Mouse (Mus musculus) layer of hippocampus, postnatal 25 days (tissue): Measurements from ENCODE around the gene Galnt7. TPM values are rescaled to one million over a fixed set of nuclear protein-coding genes. Genes with fewer than 3 reads are reported as not detected.

Experiments
- DNase-seq, 2 experiments: peaks; one replicate each; pipeline ENCODE4 v3.0.0; 2022; ENCODE audit warnings: mixed read lengths in 2 of 2, low spot score in 1 of 2; ENCODE audit errors: extremely low spot score in 1 of 2
- total RNA-seq, 2 experiments: library from RNA; stranded (reverse); gene quantifications; 2 replicates each; pipeline ENCODE4 v1.2.3; 2021

The Galnt7 gene
- total RNA-seq, 2 experiments from 2014 or later, result 9.1 to 10.5 TPM

DNA sequence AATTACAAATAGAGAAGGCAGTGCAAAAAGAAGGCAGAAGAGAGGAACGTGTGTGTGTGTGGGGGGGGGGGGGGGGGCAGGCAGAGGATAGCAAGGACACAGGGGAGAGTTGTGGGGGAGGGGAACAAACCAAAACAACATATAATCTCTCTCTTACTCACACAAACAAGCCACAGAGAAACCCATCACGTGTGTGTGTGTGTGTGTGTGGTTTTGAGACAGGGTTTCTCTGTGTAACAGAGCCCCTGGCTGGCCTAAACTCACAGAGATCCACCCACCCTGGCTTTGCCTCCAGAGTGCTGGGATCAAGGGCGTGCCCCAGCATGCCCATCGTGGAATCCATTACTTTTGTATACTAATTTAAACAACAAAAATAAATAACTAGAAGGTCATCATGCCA, 66.2 kb downstream of the Galnt7 start:
- no peak for DNase-seq

DNA sequence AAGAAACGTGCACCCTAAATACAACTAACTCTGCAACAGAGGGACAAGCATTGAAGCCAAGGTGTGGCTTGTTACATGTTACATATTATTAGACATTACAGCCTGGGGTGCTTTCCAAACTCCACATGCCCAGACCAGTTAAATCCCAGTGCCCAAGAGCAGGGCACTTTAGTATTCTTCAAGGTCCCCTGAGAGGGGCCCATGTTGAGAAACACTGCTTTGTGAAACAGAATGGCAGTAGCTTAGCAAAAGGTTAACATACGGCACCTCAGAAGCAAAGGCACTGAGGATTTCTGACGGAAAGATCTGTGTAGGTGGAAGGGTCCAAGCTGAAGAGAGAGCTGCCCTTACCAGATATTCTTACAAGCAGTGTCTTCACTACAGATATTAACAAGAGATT, 67.0 kb downstream of the Galnt7 start:
- no peak for DNase-seq

DNA sequence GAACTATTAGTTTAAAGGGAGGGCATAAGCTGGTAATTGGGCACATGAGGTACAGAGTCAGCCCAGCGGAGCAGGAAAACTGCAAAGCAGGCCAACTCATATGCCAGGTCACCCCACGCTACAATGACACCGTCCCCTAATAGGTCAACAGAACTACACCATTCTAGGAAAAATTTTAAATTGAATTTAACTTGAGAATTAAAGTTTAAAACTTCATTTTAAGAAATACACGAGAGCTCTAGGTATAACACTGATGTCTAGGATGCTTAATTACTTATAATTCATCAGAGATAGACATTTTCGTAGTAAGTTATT, 67.7 kb downstream of the Galnt7 start:
- no peak for DNase-seq

DNA sequence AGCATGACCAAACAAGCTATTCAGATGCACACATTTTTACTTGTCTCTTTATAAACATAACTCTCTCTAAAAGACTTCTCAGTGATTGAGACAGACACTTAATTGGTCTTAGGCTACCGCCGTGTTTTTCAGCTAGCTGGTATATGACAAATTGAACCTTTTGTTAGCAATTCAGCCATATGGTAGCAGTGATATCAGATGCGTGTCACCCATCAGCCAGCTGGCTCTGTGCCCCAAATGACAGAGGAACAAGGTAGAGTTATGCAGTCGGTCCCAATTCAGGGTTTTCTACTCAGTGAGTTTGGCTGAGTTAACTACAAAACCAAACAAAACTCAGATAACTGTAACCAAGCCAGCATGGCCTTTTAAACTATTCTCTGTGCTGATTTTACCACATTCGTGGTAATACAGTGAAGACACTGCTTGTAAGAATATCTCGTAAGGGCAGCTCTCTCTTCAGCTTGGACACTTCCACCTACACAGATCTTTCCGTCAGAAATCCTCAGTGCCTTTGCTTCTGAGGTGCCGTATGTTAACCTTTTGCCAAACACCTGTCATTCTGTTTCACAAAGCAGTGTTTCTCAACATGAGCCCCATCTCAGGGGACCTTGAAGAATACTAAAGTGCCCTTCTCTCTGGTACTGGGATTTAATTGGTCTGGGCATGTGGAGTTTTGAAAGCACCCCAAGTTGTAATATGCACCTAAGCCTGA, 68.3 kb downstream of the Galnt7 start:
- DNase-seq, result peak in 1 of 2 experiments; percentile 42

DNA sequence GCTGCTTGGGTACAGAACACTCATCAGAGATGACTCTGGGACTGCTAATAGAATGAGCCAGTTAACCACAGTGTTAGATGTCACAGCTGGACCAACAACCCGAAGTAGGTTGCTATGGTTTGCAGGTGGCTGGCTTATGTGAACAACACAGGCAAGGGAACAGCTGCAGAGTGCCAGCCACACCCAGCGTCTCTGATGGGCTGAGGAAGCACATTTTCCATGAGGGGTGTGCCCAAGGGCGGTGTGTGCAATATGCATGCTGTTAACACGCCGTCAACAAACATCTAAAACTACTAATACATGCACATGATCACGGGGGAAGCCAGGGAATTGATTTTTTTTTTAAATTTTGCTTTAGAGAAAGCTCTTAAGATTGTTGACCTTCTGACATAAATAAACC, 73.0 kb downstream of the Galnt7 start:
- no peak for DNase-seq

DNA sequence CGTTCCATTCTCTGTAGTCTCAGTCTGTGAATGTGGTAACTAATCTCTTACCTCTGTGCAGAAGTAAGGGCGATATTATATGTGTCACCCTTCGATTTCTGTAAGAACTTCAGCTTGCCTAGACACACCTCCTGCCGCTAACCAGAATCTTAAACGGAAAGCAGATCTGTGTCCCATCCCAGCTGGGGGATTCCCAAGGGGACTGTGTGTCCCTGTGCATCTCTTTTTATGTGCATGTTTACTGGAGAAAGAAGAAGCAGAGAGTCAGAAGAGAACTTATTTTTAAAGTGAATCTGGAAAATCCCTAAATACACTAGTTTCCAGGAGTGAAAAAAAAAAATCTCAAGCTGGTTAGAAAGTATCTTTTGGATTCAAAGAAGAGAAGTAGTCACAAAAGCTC, 75.5 kb downstream of the Galnt7 start:
- no peak for DNase-seq

DNA sequence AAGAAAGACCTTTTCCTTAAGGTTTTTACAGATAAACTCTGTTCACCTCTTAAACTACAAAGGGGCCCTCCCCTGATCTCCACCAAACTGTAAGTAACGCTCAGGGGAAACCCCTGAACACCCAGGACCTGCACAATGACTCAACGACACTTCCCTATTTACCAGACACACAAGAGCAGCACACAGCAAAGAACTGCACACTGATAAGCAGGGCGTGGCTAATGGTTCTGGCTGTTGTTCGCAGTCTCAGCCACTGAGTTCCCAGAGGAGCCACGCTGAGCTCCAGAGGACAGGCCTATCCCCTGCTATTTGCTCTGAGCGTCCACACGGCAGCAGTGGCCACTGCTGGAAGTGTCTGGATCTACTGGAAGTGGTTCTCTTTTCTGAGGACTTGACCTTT, 76.6 kb downstream of the Galnt7 start:
- no peak for DNase-seq

DNA sequence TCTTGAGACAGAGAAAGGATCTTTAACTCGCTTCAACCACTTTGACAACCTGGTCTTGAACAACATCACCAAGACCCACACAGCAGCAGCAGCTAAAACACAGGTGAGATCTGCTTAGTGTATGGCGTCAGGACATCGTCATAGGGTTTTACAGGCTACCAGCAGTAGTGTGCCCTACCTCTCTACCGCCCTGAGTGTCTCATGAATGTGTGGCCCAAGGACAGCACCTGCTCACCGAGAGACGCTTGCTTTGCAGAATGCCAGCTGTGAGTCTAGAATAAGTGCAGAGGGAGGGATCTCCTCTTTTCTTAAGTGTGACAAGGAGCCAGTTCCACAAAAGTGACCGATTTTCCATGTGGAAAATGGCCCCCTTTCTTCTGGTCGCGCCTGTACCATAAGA, 77.5 kb downstream of the Galnt7 start:
- DNase-seq, result no peak

DNA sequence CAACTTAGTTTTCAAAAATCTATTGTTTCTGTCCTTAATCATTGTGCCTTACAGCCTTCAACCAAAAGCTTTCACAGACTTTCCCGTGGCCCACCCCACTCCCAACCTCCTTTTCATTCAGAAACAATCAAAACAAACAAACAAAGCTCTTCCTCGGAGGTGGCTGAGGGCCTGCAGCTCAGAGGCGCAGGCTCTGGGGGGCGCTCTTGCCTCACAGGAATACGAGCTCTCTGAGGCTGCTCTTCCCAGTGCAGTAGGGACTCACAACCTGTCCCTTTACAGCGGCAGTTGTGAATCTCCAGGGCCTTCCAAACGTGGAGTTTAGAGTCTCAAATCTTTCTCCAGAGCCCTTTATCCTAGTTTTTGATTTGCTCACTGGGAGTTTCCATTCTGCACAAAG, 78.4 kb downstream of the Galnt7 start:
- peak; percentile 77 to 88 for DNase-seq

DNA sequence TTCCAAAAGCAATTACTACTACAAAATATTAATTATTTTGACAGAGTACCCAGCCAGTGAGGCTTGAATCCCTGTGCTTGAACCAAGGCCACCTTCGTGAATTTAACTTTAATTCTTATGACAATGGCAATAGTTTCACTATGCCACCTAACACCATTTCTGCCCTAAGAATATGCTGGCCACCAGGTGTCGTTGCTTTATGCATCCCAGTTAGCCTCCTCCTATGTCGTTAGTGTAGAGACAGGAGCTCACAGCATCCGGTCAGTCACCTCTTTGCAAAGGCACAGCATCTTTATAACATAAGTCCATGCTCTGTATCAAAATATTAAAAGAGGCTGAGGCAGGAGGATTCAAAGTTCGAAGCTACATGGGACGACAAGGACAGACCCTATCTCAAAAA, 79.0 kb downstream of the Galnt7 start:
- DNase-seq, result no peak

DNA sequence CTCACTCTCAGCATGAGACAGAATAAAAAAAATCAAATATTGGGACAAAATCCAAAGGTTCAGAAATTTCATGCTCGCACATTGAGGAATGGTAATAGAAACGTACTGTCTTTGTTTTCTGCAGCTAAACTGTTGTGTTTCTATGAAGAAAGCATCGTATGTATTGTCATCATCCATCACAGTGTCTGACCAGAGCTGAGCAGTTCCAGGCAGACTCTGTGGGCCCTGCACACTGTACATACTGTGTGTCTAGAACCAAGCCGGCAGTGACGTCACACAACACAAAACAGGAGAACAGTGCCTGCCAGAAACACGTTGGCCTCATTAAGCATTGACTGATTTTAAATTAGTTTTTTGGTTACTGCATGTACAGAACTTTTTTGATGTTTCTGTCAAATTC, 82.9 kb downstream of the Galnt7 start:
- DNase-seq, result no peak

DNA sequence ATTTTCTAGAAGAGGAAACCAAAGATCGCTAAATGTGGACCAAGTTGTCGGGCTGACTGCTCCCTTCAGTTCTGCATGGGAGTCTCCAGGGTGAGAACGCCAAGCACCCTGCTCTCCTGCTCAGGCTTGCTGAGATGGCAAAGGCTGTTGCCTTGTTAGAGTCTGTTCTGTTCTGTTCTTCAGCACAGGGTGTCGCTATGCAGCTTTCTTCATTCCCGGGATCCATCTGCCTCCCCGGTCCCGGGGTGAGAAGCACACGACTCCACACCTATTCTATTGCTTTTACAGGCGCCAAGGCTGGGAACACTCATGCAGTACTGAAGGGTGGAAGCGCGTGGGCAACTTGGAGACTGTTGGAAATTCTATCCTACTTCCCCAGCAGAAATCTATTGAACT, 83.4 kb downstream of the Galnt7 start:
- DNase-seq, result no peak

DNA sequence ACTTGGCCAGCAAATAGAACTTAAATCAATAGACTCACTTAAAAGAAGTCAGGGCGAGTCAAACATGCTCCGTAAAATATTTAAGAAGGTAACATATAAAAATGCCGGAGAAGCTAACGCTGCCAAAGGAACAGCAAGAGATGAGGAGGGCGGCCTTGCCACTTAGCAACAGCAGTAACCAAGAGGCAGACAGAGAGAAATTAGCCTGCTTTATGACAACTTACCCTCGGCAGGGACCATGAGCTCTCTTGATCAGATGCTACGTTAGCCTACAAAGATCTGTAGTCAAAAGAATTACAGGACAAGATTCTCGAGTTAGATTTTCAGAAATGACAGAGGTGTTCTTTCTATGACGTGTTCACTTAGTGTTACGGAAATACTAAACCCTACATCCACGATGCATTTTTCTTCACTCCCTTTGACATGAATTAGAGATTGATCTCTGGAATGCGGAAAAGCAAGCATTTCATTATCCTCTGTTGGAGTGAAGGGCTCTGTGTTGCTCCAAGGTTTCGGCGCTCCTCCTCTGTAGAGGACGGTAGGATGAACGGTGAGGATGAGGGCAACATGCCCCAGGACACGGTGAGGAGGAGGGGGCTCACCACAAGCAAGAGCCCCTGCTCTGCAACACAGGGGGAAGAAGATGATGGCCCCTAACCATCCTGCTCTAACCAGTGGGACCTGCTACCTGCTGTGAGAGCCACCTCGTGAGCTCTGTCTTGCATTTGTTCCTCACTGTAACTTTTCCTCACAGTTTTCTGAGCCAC, 84.0 kb downstream of the Galnt7 start:
- no peak for DNase-seq

DNA sequence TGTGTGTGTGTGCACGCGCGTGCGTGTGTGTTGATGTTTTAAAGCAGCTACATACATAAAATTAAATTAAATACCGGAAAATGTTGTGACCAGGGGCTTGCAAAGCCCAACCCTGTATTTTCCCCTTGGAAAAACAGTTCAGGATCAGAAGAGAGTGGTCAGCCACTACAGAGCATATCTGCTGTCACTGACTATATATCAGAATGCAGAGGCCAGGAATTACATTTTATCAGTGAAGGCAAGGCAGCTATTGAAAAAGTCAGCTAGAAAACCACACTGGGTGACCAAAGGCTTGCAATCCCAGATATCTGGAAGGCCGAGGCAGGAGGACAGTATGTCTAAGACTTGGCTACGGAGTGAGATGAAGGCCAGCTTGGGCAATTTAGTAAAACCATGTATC, 84.8 kb downstream of the Galnt7 start:
- no peak for DNase-seq

DNA sequence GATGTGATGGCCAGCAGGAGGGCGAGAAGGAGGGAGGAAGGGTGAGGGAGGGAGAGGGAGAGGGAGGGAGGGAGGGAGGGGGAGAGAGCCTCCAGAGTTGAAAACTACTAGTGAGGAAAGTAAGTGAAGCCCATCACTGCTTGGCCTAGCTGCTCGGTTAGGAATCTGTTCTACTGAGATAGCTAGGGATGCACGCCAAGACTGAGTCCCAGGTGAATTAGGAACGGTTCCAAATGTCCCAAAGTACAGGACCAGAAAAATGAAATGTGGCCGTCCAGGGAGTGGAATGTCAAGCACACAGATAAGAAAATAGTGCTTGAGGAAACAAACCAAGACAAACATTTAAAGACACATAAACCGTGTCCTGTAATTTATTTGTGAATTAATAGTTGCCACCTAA, 87.8 kb downstream of the Galnt7 start:
- no peak for DNase-seq

DNA sequence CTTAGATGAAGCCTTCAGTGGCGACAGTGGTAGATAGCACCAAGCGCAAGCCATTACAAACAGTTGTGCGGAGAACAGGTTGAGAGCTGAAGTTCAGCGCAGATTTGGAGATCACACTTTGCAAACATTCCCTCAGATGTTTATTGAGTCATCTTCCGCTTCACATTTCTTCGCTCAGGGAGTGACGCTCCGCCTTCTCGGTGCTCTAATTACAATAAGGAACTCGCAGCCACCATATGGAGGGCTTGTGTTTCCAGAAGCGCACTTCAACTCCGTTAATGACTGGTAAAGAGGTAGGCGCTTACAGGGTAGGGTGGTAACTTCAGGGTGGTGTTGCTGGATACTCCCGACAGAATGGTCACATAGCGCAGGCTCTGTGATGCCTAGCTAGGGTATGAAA, 89.1 kb downstream of the Galnt7 start:
- no peak for DNase-seq

DNA sequence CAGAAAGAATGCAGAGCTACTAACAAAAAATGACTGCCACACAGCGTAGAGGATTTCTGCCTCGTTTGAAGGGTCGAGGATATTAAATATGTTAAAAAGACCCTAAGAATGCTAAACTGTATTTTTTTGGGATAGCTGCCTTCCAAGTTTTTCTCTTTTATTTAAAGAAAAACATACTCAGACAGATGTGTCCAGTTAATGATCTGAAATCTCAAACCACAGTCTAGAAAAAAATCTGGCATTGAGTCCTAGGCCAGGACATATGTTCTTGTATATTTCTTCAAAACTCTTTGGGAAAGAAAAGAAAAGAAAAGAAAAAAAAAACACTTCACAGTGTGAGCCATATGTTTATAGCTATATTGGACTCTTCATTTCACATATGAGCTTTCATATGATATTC, 90.1 kb downstream of the Galnt7 start:
- no peak for DNase-seq

DNA sequence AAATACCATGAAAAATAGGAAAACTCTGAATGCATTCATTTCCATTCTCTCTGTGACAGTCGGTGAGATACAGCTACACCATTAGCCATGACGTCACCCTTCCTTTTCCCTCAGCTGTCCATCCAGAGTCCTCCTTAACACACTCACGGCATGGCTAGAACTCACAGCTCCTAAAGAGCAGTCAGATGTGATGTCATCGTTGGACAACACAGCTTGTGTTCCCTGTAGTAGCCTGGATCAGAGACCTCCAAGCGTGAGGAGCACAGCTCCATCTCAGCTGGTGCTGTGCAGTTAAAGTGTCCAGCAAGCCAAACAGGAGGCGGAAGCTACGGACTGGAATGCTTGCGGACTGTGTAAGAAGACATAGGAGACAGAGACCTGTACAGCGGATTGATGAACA, 91.9 kb downstream of the Galnt7 start:
- no peak for DNase-seq

DNA sequence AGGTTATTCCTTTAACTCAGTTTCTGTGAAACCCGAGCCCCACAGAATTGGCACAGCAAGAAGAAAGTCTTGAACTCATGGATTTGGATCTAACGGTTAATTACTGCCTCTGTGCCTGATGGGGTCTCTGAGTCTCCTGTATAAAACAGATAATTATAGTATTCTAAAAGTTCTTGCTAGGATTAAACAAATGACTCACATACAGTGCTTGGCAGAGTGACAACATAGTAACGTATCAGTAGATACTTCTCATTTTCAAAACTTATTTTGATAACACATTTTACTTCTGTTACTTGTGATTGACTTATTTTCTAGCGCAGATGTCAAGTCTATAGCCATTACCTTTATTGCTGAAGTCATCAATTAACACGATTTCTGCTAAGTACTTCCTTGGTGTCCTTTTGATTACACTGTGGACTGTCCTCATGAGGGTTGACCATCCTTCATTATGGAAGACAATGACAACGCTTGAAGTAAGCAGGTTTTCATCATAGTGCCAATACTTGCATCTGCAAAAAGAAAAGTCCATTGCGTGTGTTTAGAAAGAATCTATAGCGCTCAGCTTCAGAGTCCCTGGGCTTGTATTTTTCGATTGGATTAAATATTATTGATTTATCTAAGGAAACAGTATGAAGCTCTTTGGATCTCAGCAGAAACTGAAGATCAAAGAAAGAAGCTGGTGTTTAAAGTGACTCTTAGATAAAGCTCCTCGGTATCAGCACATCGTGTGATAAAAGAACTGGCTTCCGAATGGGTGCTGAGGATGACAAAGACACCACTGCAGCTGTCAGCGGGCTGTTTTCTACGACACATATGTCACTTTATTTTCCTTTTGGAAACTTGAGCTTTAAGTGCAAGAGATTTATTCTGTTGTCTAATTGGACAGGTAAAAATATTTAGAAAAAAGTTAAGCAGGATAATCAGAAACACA, 100.5 kb downstream of the Galnt7 start:
- DNase-seq, result no peak

DNA sequence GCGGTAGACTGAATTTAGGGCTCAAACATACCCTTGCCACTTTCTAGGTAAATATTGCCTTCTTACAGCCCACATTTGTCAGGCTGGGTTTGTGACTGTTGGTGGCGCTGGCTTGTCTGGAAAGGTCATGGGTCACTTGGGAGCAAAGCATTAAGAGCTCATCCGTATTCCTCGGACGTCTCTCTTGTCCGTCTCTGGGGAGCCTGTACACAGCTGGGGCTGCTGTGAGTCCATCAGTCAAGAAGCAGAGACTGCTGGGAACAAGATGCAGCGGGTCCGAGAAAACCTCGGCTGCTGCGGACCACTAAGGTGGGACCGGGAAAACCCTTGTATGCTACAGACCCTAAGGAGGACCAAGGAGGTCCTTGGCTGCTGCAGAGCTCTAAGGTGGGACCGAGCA, 105.3 kb downstream of the Galnt7 start:
- no peak for DNase-seq

DNA sequence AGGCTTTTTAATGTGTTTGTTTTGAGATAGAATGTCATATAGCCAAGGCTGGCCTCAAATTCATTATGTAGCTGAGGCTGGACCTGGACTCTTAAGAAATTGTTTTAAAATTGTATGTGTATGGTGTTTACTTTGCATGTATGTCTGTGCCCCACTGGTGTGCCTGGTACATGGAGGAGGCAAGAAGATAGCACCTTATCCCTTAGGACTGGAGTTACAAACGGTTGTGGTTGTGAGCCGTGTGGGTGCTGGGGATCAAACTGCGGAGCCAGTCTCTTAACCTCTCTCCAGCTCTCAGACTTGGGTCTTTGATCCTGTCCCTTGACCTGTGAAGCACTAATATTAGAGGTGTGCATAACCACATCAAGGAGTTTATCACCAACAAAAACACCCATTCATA, 106.0 kb downstream of the Galnt7 start:
- no peak for DNase-seq
